ENCODE assay signal across 8 mouse cellular contexts in genomic region chr2:32083159-32084011, GRCm38 (mm10). TPM values are rescaled to one million over a fixed set of nuclear protein-coding genes. Genes with fewer than 3 reads are reported as not detected.
DNase-seq lines count a peak whose midpoint lies in the region; ATAC-seq and TF ChIP-seq lines count a peak whose summit lies in the region.

No protein-coding gene starts in this region.

- H3K27me3 ChIP-seq in cerebellum, adult 2 months (ENCODE audit: control insufficient read depth, insufficient read depth, low read length) = no peaks in the 10 kb centered on the region
- H3K27me3 ChIP-seq in liver, embryonic 11.5 days (replicated peaks; ENCODE audit: control insufficient read depth, insufficient read depth, low read length) = peaks cover 9% of the 10 kb centered on the region
- H3K27me3 ChIP-seq in midbrain, postnatal 0 days (ENCODE audit: insufficient read depth, low read length) = peaks cover 44% of the 10 kb centered on the region
- peaks cover 8% of the 10 kb centered on the region; the same call in 1 of the 2 replicates for H3K27me3 ChIP-seq in stomach, postnatal 0 days (ENCODE audit: control insufficient read depth, insufficient read depth, low read length)

- TF ChIP-seq CTCF in cerebellum, adult 2 months (IDR thresholded peaks at IDR 0.05; ENCODE audit: borderline replicate concordance, insufficient read depth, low read depth, low read length) = no peak
- TF ChIP-seq CTCF in midbrain, postnatal 0 days (IDR thresholded peaks at IDR 0.05) = no peak
- peak; percentile 15; the same call in 1 of the 2 replicates for TF ChIP-seq CTCF in stomach, postnatal 0 days (IDR thresholded peaks at IDR 0.05; ENCODE audit: low read depth)

- no peaks in the 10 kb centered on the region for H3K9me3 ChIP-seq in liver, embryonic 11.5 days (ENCODE audit: control insufficient read depth, low read length)
- H3K9me3 ChIP-seq in midbrain, postnatal 0 days (ENCODE audit: low read length) = no peaks in the 10 kb centered on the region
- no peaks in the 10 kb centered on the region for H3K9me3 ChIP-seq in stomach, postnatal 0 days (ENCODE audit: control insufficient read depth, low read length)

- peak in 1 of 2 experiments; percentile 46 for DNase-seq in cerebellum, adult 2 months
- DNase-seq in Muller cell, postnatal 12 days (ENCODE audit: inconsistent ontology term) = peak; percentile 43
- peak; percentile 72 for DNase-seq in liver, embryonic 11.5 days (ENCODE audit: low spot score)
- DNase-seq in midbrain, postnatal 0 days (ENCODE audit: low spot score) = no peak
- DNase-seq in stomach, postnatal 0 days (ENCODE audit: low spot score) = peak; percentile 57

- peaks cover 6% of the 10 kb centered on the region; the same call in 1 of the 2 replicates for H3K36me3 ChIP-seq in liver, embryonic 11.5 days (ENCODE audit: control insufficient read depth, insufficient read depth, low read length)
- no peaks in the 10 kb centered on the region for H3K36me3 ChIP-seq in midbrain, postnatal 0 days (ENCODE audit: insufficient read depth, low read length)
- H3K36me3 ChIP-seq in stomach, postnatal 0 days (ENCODE audit: control insufficient read depth, insufficient read depth, low read length) = no peaks in the 10 kb centered on the region

- H3K4me1 ChIP-seq in cerebellum, adult 2 months (ENCODE audit: control insufficient read depth, insufficient read depth, low read length) = 0 out of 2 replicates have a peak, but pooled peaks cover 5% of the 10 kb centered on the region
- peaks cover 47% of the 10 kb centered on the region for H3K4me1 ChIP-seq in liver, embryonic 11.5 days (replicated peaks; ENCODE audit: control insufficient read depth, insufficient read depth, low read length)
- H3K4me1 ChIP-seq in midbrain, postnatal 0 days (ENCODE audit: insufficient read depth, low read length) = peaks cover 9% of the 10 kb centered on the region; the same call in 1 of the 2 replicates
- peaks cover 2% of the 10 kb centered on the region; the same call in 1 of the 2 replicates for H3K4me1 ChIP-seq in stomach, postnatal 0 days (replicated peaks; ENCODE audit: control insufficient read depth, insufficient read depth)

- peak overlapping the region; percentile 59 for H3K4me3 ChIP-seq in cerebellum, adult 2 months (replicated peaks; ENCODE audit: insufficient read depth, low read depth, low read length)
- H3K4me3 ChIP-seq in liver, embryonic 11.5 days (ENCODE audit: low read depth, low read length) = peak overlapping the region; percentile 86
- peak overlapping the region; percentile 65 for H3K4me3 ChIP-seq in midbrain, postnatal 0 days (ENCODE audit: low read depth, low read length)
- H3K4me3 ChIP-seq in stomach, postnatal 0 days (ENCODE audit: low read depth, low read length) = peak overlapping the region; percentile 55

- H3K9ac ChIP-seq in liver, embryonic 11.5 days (ENCODE audit: low read depth, low read length) = peak overlapping the region; percentile 85
- H3K9ac ChIP-seq in midbrain, postnatal 0 days (replicated peaks; ENCODE audit: low read length, poor library complexity, severe bottlenecking) = 0 out of 2 replicates have a peak overlapping the region, but pooled peaks have one; percentile 39
- H3K9ac ChIP-seq in stomach, postnatal 0 days (ENCODE audit: low read length) = peak overlapping the region; percentile 50

- H3K4me2 ChIP-seq in liver, embryonic 11.5 days = peak overlapping the region; percentile 100
- H3K4me2 ChIP-seq in midbrain, postnatal 0 days (ENCODE audit: low read depth, low read length, poor library complexity, severe bottlenecking) = peak overlapping the region; percentile 100
- peak overlapping the region; percentile 97 for H3K4me2 ChIP-seq in stomach, postnatal 0 days (replicated peaks; ENCODE audit: low read depth)

- ATAC-seq in cerebellum, adult (ENCODE audit: insufficient number of reproducible peaks, low FRiP score, low TSS enrichment) = no peak
- ATAC-seq in erythroblast, adult 5-6 weeks (replicated peaks; ENCODE audit: low FRiP score, poor library complexity, severe bottlenecking) = peak; percentile 46
- ATAC-seq in hematopoietic stem cell, adult 5-6 weeks (replicated peaks in 1 of 2; ENCODE audit: insufficient read depth in 1 of 2, low FRiP score in 2 of 2, low TSS enrichment in 1 of 2, low read depth in 1 of 2, poor library complexity in 2 of 2, severe bottlenecking in 2 of 2) = peak; percentile 19 to 25; a peak in 1 of 4 replicates
- ATAC-seq in liver, embryonic 11.5 days (replicated peaks; ENCODE audit: low FRiP score) = peak; percentile 72
- no peak for ATAC-seq in midbrain, postnatal 0 days (ENCODE audit: low FRiP score)
- ATAC-seq in stomach, postnatal 0 days (ENCODE audit: low FRiP score, low TSS enrichment) = peak; percentile 38

- 2% methylated on average over 90 of the region's 91 CpGs for WGBS in cerebellum, adult 2 months
- WGBS in liver, embryonic 11.5 days = under 1% methylated on average over 91 of the region's 91 CpGs
- under 1% methylated on average over 73 of the region's 91 CpGs for WGBS in midbrain, postnatal 0 days
- WGBS in stomach, postnatal 0 days = under 1% methylated on average over 78 of the region's 91 CpGs

- no peak overlapping the region for H3K27ac ChIP-seq in cerebellum, adult 2 months (ENCODE audit: insufficient read depth, low read length)
- H3K27ac ChIP-seq in liver, embryonic 11.5 days (ENCODE audit: low read depth, low read length) = peak overlapping the region; percentile 87
- H3K27ac ChIP-seq in midbrain, postnatal 0 days (ENCODE audit: low read depth, low read length) = no peak overlapping the region
- 0 out of 2 replicates have a peak overlapping the region, but pooled peaks have one; percentile 1 for H3K27ac ChIP-seq in stomach, postnatal 0 days (replicated peaks)

- no peak for TF ChIP-seq EP300 in stomach, postnatal 0 days (optimal IDR thresholded peaks at IDR 0.05)

- no peak for TF ChIP-seq POLR2A in cerebellum, adult 2 months (IDR thresholded peaks at IDR 0.05; ENCODE audit: borderline replicate concordance, insufficient read depth, low read length)

RNA-seq across cellular contexts. Expression of gene Fam78a, which starts 1.3 kb away (rescaled TPM):
- polyA plus RNA-seq in cerebellum, adult 2 months (2012; rRNA removed) = 4.2 and 4.4 TPM in 2 replicates
- total RNA-seq in erythroblast, adult 5-6 weeks (2015; ENCODE audit: low replicate concordance) = 9.6 and 16.9 TPM in 2 replicates
- 19.7 and 23.0 TPM in 2 replicates for total RNA-seq in erythroblast, adult 5-6 weeks (2017; ENCODE audit: low replicate concordance)
- 12.3 and 12.9 TPM in 2 replicates for total RNA-seq in hematopoietic stem cell, adult 5-6 weeks (2017)
- 19.2 and 19.8 TPM in 2 replicates for polyA plus RNA-seq in liver, embryonic 11.5 days (2014; fragmentation: Nextera tagmentation; extraction: Ambion mirVana)
- total RNA-seq in midbrain, postnatal 0 days (2014; rRNA removed) = 0.77 and 0.85 TPM in 2 replicates
- polyA plus RNA-seq in midbrain, postnatal 0 days (2015; fragmentation: Nextera tagmentation; extraction: Ambion mirVana) = 0.35 and 0.93 TPM in 2 replicates
- 0.46 and 0.67 TPM in 2 replicates for polyA plus RNA-seq in stomach, postnatal 0 days (2015; fragmentation: Nextera tagmentation; extraction: Ambion mirVana)

RNA-seq across cellular contexts. Expression of gene Plpp7, which starts 11.9 kb away (rescaled TPM):
- 41.3 and 45.0 TPM in 2 replicates for polyA plus RNA-seq in cerebellum, adult 2 months (2012; rRNA removed)
- total RNA-seq in erythroblast, adult 5-6 weeks (2015; ENCODE audit: low replicate concordance) = not detected in 2 replicates
- total RNA-seq in erythroblast, adult 5-6 weeks (2017; ENCODE audit: low replicate concordance) = 0.60 TPM in 1 of 2 replicates, not detected in the other
- total RNA-seq in hematopoietic stem cell, adult 5-6 weeks (2017) = 1.1 and 2.2 TPM in 2 replicates
- polyA plus RNA-seq in liver, embryonic 11.5 days (2014; fragmentation: Nextera tagmentation; extraction: Ambion mirVana) = 5.3 TPM in 2 replicates
- 31.2 and 47.0 TPM in 2 replicates for total RNA-seq in midbrain, postnatal 0 days (2014; rRNA removed)
- polyA plus RNA-seq in midbrain, postnatal 0 days (2015; fragmentation: Nextera tagmentation; extraction: Ambion mirVana) = 24.9 and 29.0 TPM in 2 replicates
- 2.6 and 2.8 TPM in 2 replicates for polyA plus RNA-seq in stomach, postnatal 0 days (2015; fragmentation: Nextera tagmentation; extraction: Ambion mirVana)

Comparison
In these comparisons a context has a peak if more than half of its experiments do, and no peak if none do; other contexts are left out.
1. H3K27ac ChIP-seq: peak in liver, embryonic 11.5 days (single experiment) and stomach, postnatal 0 days (single experiment); none in cerebellum, adult 2 months (single experiment) and midbrain, postnatal 0 days (single experiment).
2. ATAC-seq: peak in erythroblast, adult 5-6 weeks (single experiment), hematopoietic stem cell, adult 5-6 weeks (2 of 2), liver, embryonic 11.5 days (single experiment) and stomach, postnatal 0 days (single experiment); none in cerebellum, adult (single experiment) and midbrain, postnatal 0 days (single experiment).
3. Peak in every context shown above with its lines, with median percentiles within 50 percentile points of each other: H3K4me3 ChIP-seq, H3K4me2 ChIP-seq and H3K9ac ChIP-seq.